Mouse (Mus musculus) embryonic facial prominence, embryonic 12.5 days (tissue): ENCODE results near the gene Rock2. TPM values are rescaled to one million over a fixed set of nuclear protein-coding genes. Genes with fewer than 3 reads are reported as not detected.

ENCODE experiments used
- ATAC-seq: fragments of 200-750 bp; cut with Nextera tagmentation; 2 replicates; pipeline ENCODE4 v1.8.0; 2017; ENCODE audit not compliant: insufficient number of reproducible peaks, insufficient read depth, low FRiP score, low TSS enrichment
- H3K27ac ChIP-seq: fragments of 300-500 bp; sonication (generic); 2 replicates; pipeline ENCODE4 v1.5.1; 2016; ENCODE audit warnings: mild to moderate bottlenecking
- H3K27me3 ChIP-seq: fragments of 300-500 bp; sonication (generic); 2 replicates; pipeline ENCODE4 v1.6.1; 2016; ENCODE audit warnings: mild to moderate bottlenecking, moderate library complexity
- H3K36me3 ChIP-seq: fragments of 300-500 bp; sonication (generic); 2 replicates; pipeline ENCODE4 v1.6.1; 2016; ENCODE audit warnings: mild to moderate bottlenecking
- H3K4me1 ChIP-seq: fragments of 300-500 bp; sonication (generic); 2 replicates; pipeline ENCODE4 v1.6.1; 2016
- H3K4me2 ChIP-seq: fragments of 300-500 bp; sonication (generic); replicated peaks from 2 replicates; pipeline ENCODE4 v1.6.1; 2016; ENCODE audit warnings: mild to moderate bottlenecking, moderate library complexity
- H3K4me3 ChIP-seq: fragments of 300-500 bp; sonication (generic); 2 replicates; pipeline ENCODE4 v1.5.1; 2016; ENCODE audit warnings: mild to moderate bottlenecking
- H3K9ac ChIP-seq: fragments of 300-500 bp; sonication (generic); 2 replicates; pipeline ENCODE4 v1.6.1; 2016; ENCODE audit warnings: mild to moderate bottlenecking, moderate library complexity
- H3K9me3 ChIP-seq: fragments of 300-500 bp; sonication (generic); 2 replicates; pipeline ENCODE4 v1.6.1; 2016; ENCODE audit warnings: mild to moderate bottlenecking, moderate library complexity
- WGBS: fragments of 180-500 bp; shearing (Covaris S2); methylation state at CpG from one replicate; pipeline ENCODE4 v1.1.7; 2016; 5-methylcytosine and 5-hydroxymethylcytosine counted together
- polyA plus RNA-seq: library from polyadenylated mRNA; unstranded; fragments of >200 nt; fragmentation: Nextera tagmentation; extraction: Ambion mirVana; gene quantifications from 2 replicates; pipeline ENCODE4 v1.2.1, GENCODE M21; 2016

Gene Rock2
- polyA plus RNA-seq, 1 experiment from 2014 or later: 18.9 TPM

DNA sequence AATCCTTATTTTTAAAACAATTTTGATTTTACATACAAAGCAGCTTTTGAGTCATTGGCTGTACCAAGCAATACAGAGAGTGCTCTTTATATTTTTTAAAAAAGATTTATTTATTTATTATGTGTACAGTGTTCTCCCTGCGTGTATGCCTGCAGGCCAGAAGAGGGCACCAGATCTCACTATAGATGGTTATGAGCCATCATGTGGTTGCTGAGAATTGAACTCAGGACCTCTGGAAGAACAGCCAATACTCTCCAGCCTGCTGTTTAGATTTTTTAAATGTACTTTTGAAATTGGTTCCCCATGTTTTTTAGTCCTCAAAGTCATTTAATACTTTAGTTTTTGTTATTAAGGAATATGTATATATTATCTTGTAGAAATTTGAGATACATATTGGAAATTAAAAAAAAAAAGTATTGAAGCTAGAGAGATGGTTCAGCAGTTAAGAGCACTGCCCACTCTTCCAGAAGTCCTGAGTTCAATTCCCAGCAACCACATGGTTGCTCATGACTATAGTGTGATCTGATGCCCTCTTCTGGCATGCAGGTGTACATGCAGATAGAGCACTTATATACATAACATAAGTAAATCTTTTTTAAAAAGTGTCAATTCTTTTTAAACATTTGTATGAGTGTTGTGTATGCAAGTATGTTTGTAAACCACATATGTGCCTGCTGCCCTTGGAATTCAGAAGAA lies 13.4 kb downstream of the Rock2 start:
- Histone ChIP-seq H3K9ac (no peak overlapping the region), H3K36me3 (no peaks in the 10 kb centered on the region), H3K9me3 (no peaks in the 10 kb centered on the region), H3K4me2 (no peak overlapping the region), H3K27me3 (no peaks in the 10 kb centered on the region), H3K4me3 (no peak overlapping the region), H3K4me1 (no peaks in the 10 kb centered on the region), H3K27ac (no peak overlapping the region)
- ATAC-seq: no peak
- WGBS: 92% methylated on average over 1 of the region's 1 CpGs

DNA sequence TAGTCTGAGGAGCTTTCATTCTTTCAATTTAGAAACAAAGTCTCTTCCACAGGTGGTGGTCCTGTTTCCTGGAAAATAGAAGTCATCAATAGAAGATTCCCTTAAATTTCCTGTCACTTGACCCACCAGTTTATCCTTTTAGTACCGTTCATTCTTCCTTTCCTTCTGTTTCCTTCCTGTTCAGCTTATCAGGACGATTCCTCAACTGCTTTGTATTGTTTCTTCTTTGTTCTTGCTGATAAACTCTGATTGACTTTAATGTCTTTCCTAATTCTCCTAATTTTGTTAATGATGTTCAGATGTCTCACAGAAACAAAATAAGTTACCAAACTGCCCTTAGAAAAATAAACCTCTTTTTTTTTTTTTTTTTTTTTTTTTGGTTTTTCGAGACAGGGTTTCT lies 16.8 kb downstream of the Rock2 start:
- no peaks in the 10 kb centered on the region for H3K36me3 ChIP-seq
- no peaks in the 10 kb centered on the region for H3K4me1 ChIP-seq
- no peak overlapping the region for H3K4me3 ChIP-seq
- WGBS: 30% methylated on average over 2 of the region's 3 CpGs
- ATAC-seq: no peak
- H3K4me2 ChIP-seq: no peak overlapping the region
- no peak overlapping the region for H3K9ac ChIP-seq
- no peaks in the 10 kb centered on the region for H3K9me3 ChIP-seq
- no peak overlapping the region for H3K27ac ChIP-seq
- H3K27me3 ChIP-seq: no peaks in the 10 kb centered on the region

DNA sequence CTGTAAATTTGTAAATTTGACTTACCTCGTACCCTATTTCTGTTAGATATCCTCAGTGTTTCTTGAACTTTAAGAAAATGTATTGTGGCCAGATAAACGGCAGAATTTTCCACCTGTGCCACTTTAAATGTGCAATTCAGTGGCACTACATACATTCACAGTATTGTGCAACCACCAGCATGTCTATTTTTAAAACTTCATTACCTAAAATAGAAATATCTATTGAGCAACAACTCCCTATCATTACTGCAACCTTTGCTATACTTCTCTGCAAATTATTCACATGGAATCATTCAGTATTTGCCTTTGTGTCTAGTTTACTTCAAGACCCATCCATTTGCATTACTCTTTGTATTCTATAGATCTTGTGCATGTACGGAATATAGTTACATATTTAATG lies 17.9 kb downstream of the Rock2 start:
- Histone ChIP-seq H3K4me1 (no peaks in the 10 kb centered on the region), H3K27ac (no peak overlapping the region), H3K9ac (no peak overlapping the region), H3K27me3 (no peaks in the 10 kb centered on the region), H3K9me3 (no peaks in the 10 kb centered on the region), H3K4me3 (no peak overlapping the region), H3K36me3 (no peaks in the 10 kb centered on the region), H3K4me2 (no peak overlapping the region)
- WGBS: 93% methylated on average over 3 of the region's 3 CpGs
- no peak for ATAC-seq

DNA sequence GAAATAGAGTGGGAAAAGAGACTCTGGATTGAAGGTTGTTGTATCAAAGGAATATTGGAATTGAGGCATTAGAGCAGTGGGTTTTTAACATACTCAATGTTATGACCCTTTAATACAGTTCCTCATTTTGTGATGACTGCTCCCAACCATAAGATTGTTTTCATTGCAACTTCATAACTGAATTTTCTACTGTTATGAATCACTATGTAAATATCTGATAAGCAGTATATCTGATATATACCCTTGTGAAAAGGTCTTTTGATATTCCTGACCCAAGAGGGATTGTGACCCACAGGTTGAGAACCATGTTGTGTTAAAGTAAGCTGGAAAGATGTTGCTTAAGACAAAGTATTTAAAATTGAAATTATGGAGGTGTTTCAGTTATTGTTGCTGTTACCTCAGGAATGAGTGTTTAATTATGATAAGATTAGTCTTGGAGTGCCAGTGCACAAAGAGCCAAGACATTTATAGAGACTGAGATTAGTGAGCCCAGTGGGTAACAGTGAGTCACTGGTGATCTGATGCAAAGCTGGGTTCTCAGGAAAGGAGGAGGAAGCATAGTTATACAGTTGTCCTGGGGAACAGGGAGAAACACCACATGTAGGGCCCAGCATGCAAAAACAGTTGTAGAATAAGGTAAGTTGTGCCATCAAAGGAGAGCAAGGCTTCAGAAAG lies 25.6 kb downstream of the Rock2 start:
- no peak overlapping the region for H3K27ac ChIP-seq
- H3K9ac ChIP-seq: no peak overlapping the region
- H3K9me3 ChIP-seq: no peaks in the 10 kb centered on the region
- no peak for ATAC-seq
- no peaks in the 10 kb centered on the region for H3K4me1 ChIP-seq
- no peaks in the 10 kb centered on the region for H3K36me3 ChIP-seq
- H3K27me3 ChIP-seq: no peaks in the 10 kb centered on the region
- H3K4me2 ChIP-seq: no peak overlapping the region
- H3K4me3 ChIP-seq: no peak overlapping the region

DNA sequence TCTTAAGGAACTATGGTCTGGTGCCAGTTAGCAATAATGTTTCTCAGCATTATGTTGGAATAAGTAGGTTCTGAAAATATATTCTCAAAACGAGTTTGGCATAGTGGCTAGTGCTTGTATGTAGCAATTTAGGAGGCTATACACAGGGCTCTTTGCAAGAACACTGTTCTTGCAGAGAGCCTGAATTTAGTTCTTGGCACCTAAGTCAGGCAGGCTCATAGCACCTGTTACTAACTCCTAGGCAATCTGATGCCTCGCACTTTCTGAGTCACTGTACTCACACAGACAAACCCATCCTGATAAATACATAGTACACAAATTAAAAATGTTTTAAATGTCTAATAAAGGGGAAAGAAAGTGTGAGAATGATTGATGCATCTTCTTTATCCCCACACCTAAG lies 33.2 kb downstream of the Rock2 start:
- Histone ChIP-seq H3K4me1 (no peaks in the 10 kb centered on the region), H3K27me3 (no peaks in the 10 kb centered on the region), H3K4me2 (no peak overlapping the region), H3K36me3 (peaks cover 10% of the 10 kb centered on the region; the same call in 1 of the 2 replicates), H3K9ac (no peak overlapping the region), H3K27ac (no peak overlapping the region), H3K4me3 (no peak overlapping the region), H3K9me3 (no peaks in the 10 kb centered on the region)
- WGBS: 89% methylated on average over 2 of the region's 2 CpGs
- no peak for ATAC-seq

DNA sequence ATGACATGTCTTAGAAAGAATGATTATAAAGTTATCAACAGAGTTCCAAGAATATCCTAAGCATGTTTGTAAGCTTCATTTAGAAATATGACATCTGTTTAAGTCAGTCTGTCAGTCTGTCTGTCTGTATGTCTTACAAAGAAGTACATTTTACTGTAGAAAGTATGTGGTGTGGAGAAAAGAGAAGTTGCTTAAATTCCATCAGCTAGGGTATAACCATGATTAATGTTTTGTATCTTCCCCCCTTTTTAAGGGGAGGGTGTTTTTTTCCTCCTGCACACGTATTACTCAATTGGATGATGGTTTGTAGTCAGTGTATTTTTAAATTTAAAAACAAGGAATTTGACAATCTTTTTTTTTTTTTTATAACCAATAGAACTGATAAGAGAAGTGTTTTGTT lies 39.7 kb downstream of the Rock2 start:
- no peak for ATAC-seq
- Histone ChIP-seq H3K4me1 (no peaks in the 10 kb centered on the region), H3K4me3 (no peak overlapping the region), H3K36me3 (peaks cover 5% of the 10 kb centered on the region; the same call in 1 of the 2 replicates), H3K4me2 (no peak overlapping the region), H3K9ac (no peak overlapping the region), H3K27ac (no peak overlapping the region), H3K27me3 (no peaks in the 10 kb centered on the region), H3K9me3 (no peaks in the 10 kb centered on the region)
- 95% methylated on average over 1 of the region's 1 CpGs for WGBS

DNA sequence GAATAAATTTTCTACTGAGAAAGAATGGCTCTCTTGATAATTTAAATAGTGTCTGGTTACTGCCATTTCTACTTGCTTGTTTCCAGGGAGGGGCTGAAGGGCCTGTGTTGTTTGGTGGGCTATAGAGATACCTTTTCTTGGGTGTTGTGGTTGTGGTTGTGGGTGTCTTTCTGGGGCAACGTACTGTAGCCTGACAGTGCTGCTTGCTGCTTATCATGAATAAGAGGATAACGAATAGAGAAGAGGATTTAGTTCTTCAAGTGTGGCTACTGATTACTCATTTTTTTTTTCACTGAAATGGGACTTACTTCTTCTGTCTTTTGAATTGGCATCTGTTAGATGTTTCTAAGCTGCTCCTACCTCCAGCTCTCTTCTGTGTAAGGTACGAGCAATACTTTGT lies 47.3 kb downstream of the Rock2 start:
- Histone ChIP-seq H3K4me1 (no peaks in the 10 kb centered on the region), H3K4me2 (no peak overlapping the region), H3K9ac (no peak overlapping the region), H3K36me3 (peaks cover 3% of the 10 kb centered on the region; the same call in 1 of the 2 replicates), H3K27ac (no peak overlapping the region), H3K4me3 (no peak overlapping the region), H3K9me3 (no peaks in the 10 kb centered on the region), H3K27me3 (no peaks in the 10 kb centered on the region)
- no peak for ATAC-seq
- WGBS: 91% methylated on average over 3 of the region's 3 CpGs

DNA sequence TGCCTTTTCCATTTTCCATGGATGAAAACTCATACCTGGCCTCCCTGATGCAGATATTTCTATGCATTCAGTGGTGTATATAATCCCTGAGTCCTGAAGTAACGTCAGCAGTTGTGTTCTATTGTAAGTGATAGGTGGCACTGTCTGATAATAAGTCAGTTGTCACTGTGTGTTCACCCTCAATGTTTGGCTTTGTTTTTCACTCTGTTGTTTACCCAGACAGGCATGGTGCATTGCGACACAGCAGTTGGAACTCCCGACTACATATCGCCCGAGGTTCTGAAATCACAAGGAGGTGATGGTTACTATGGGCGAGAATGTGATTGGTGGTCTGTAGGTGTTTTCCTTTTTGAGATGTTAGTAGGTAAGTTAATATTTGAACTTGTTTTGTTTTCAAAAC lies 53.5 kb downstream of the Rock2 start:
- H3K4me3 ChIP-seq: no peak overlapping the region
- H3K9ac ChIP-seq: no peak overlapping the region
- H3K4me2 ChIP-seq: no peak overlapping the region
- ATAC-seq: no peak
- H3K9me3 ChIP-seq: no peaks in the 10 kb centered on the region
- H3K27ac ChIP-seq: no peak overlapping the region
- no peaks in the 10 kb centered on the region for H3K27me3 ChIP-seq
- peaks cover 6% of the 10 kb centered on the region; the same call in 1 of the 2 replicates for H3K36me3 ChIP-seq
- H3K4me1 ChIP-seq: no peaks in the 10 kb centered on the region
- 93% methylated on average over 6 of the region's 6 CpGs for WGBS

DNA sequence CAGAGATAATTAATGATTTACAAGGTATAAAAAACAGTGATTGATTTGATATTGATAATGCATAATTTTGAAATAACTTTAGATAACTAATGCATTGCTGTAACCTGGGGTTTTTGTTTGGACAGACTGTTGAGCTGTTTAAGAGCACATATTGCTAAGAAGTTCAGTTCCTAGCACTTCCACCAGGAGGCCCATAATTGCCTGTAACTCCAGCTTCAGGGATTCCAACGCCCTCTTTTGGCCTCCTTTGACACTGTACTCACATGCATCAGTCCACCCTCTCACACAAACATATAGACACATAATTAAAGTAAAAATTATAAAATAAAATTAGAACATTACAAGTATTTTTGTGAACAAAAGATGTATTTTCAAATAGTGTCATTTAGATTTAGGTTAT lies 64.2 kb downstream of the Rock2 start:
- H3K4me1 ChIP-seq: no peaks in the 10 kb centered on the region
- H3K27me3 ChIP-seq: no peaks in the 10 kb centered on the region
- peaks cover 40% of the 10 kb centered on the region for H3K36me3 ChIP-seq
- no peak overlapping the region for H3K4me2 ChIP-seq
- H3K4me3 ChIP-seq: no peak overlapping the region
- ATAC-seq: no peak
- H3K9ac ChIP-seq: no peak overlapping the region
- no peaks in the 10 kb centered on the region for H3K9me3 ChIP-seq
- 63% methylated on average over 1 of the region's 1 CpGs for WGBS
- H3K27ac ChIP-seq: no peak overlapping the region

DNA sequence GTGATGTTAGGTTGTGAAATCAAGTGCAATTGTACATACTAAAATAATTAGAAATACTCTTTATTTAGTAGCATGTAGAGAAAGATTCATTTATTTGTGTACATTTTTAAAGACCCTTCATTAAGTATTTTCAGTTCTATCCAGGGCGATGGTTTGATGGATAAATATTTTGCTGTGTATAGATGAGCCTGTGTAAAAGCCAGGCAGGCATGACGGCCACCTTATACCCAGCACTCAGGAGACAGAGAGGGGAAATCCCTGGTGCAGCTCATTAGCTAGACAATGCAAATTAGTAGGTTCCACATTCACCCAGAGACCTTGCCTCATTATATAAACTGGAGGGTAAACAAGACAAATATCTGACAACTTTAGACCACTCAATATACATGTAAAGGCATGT lies 68.7 kb downstream of the Rock2 start:
- Histone ChIP-seq H3K36me3 (peaks cover 36% of the 10 kb centered on the region), H3K4me1 (no peaks in the 10 kb centered on the region), H3K4me3 (no peak overlapping the region), H3K27ac (no peak overlapping the region), H3K27me3 (no peaks in the 10 kb centered on the region), H3K4me2 (no peak overlapping the region), H3K9ac (no peak overlapping the region), H3K9me3 (no peaks in the 10 kb centered on the region)
- ATAC-seq: no peak
- WGBS: 85% methylated on average over 2 of the region's 2 CpGs

DNA sequence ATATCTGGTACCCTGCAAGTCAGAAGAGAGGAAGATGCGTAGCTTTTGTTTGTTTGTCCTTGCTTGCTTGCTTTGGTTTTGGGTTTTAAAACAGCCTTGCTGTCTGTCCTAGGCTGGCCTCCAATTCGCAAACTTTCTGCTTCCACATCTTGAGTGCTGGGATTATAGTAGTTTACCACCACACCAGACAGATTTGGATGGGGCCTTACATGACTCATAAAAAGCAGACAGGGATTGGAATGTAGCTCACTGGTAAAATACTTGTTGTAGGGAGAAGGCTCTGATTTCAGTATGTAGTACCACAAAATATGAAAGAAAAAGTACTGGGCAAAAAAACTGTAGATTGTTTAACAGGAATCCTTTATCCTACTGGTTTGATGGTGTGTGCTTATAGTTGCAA lies 72.1 kb downstream of the Rock2 start:
- Histone ChIP-seq H3K4me2 (no peak overlapping the region), H3K4me3 (no peak overlapping the region), H3K9ac (no peak overlapping the region), H3K27me3 (no peaks in the 10 kb centered on the region), H3K9me3 (no peaks in the 10 kb centered on the region), H3K36me3 (peaks cover 30% of the 10 kb centered on the region), H3K4me1 (no peaks in the 10 kb centered on the region), H3K27ac (no peak overlapping the region)
- ATAC-seq: no peak
- WGBS: 91% methylated on average over 2 of the region's 2 CpGs

DNA sequence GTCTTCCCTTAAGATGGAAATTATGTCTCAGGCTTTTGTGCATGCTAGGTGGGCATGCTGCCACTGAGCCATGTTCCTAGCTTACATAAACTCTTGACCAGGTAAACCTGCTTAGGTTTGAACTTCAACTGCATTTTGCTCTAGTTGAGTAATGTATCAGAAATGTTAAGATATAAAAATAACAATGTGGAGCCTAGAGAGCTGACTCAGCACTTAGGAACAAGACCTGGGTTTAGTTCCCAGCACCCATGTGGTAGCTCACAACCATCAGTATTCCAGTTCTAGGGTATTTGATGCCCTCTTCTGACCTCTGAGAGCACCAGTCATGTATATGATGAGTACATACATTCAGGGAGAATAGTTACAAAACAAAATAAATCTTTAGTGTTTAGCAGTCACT lies 82.4 kb downstream of the Rock2 start:
- no peak overlapping the region for H3K4me3 ChIP-seq
- peaks cover 78% of the 10 kb centered on the region for H3K36me3 ChIP-seq
- no peak overlapping the region for H3K9ac ChIP-seq
- no peaks in the 10 kb centered on the region for H3K9me3 ChIP-seq
- no peak overlapping the region for H3K27ac ChIP-seq
- no peak overlapping the region for H3K4me2 ChIP-seq
- H3K4me1 ChIP-seq: no peaks in the 10 kb centered on the region
- ATAC-seq: no peak
- H3K27me3 ChIP-seq: no peaks in the 10 kb centered on the region
